ENCODE assay signal across 8 mouse cellular contexts in the genomic region with DNA sequence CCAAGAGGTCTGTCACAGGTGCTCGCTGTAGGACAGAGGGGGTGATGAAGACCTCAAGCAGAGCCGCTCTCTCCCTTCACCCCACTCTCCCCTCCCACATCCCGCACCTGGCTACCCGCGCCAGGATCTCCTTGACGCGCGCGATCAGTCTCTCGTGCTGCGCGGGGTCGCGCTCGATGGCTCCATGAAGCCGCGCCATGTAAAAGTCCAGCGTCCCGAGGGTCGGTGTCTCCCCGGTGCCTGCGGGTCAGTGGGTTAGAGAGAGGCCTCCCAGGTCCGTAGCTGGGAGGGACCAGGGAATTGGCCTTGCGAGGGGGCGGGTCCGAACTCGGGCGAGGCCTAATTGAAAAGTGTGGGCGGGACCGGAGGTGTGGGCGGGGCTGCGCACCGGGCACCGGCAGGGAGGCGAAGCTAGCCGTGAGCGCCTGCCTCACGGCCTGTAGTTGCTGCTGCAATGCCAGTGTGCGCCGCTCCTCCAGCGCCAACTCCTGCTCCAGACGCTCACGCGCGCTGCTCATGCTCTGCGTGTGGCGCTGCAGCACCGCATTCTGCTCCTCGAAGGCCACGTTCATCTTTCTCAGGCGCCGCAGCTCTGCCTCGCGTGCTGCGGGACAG. TPM values are rescaled to one million over a fixed set of nuclear protein-coding genes. Genes with fewer than 3 reads are reported as not detected.
DNase-seq lines count a peak whose midpoint lies in the region; ATAC-seq lines count a peak whose summit lies in the region.

No protein-coding gene starts in this region.

- H3K36me3 ChIP-seq in forebrain, embryonic 15.5 days = no peaks in the 10 kb centered on the region
- peaks cover 7% of the 10 kb centered on the region; the same call in 1 of the 2 replicates for H3K36me3 ChIP-seq in kidney, embryonic 16.5 days (ENCODE audit: insufficient read depth, low read length)

- no peaks in the 10 kb centered on the region for H3K9me3 ChIP-seq in forebrain, embryonic 15.5 days
- no peaks in the 10 kb centered on the region for H3K9me3 ChIP-seq in kidney, embryonic 16.5 days (ENCODE audit: low read length)

- peaks cover 29% of the 10 kb centered on the region for H3K4me1 ChIP-seq in forebrain, embryonic 15.5 days
- peaks cover 39% of the 10 kb centered on the region for H3K4me1 ChIP-seq in kidney, embryonic 16.5 days (ENCODE audit: insufficient read depth, low read length)

- H3K27ac ChIP-seq in forebrain, embryonic 15.5 days (replicated peaks) = no peak overlapping the region
- H3K27ac ChIP-seq in kidney, embryonic 16.5 days (ENCODE audit: low read length) = peak overlapping the region; percentile 61

- peak overlapping the region; percentile 49 for H3K4me2 ChIP-seq in forebrain, embryonic 15.5 days (replicated peaks)
- H3K4me2 ChIP-seq in kidney, embryonic 16.5 days (replicated peaks; ENCODE audit: low read depth, low read length) = peak overlapping the region; percentile 73

- peak overlapping the region; percentile 33 for H3K4me3 ChIP-seq in forebrain, embryonic 15.5 days
- H3K4me3 ChIP-seq in kidney, embryonic 16.5 days (ENCODE audit: low read length) = peak overlapping the region; percentile 42

- peak; percentile 38 for DNase-seq in gastrocnemius, postnatal 10 days
- DNase-seq in gastrocnemius, adult 8-10 months (ENCODE audit: low spot score in 2 of 2) = no peak
- peak; percentile 90 to 93 for DNase-seq in adrenal gland, postnatal 36 days
- DNase-seq in lung, postnatal 10 days = peak; percentile 80
- peak; percentile 81 for DNase-seq in retina, postnatal 1 day
- DNase-seq in urinary bladder, postnatal 4 days (ENCODE audit: low spot score in 2 of 2) = peak; percentile 61 to 70

- WGBS in forebrain, embryonic 15.5 days = 5% methylated on average over 55 of the region's 55 CpGs
- 8% methylated on average over 54 of the region's 55 CpGs for WGBS in kidney, embryonic 16.5 days

- H3K27me3 ChIP-seq in forebrain, embryonic 15.5 days = peaks cover 44% of the 10 kb centered on the region
- H3K27me3 ChIP-seq in kidney, embryonic 16.5 days (ENCODE audit: insufficient read depth, low read length) = peaks cover 30% of the 10 kb centered on the region

- peak overlapping the region; percentile 29; the same call in 1 of the 2 replicates for H3K9ac ChIP-seq in forebrain, embryonic 15.5 days (replicated peaks)
- H3K9ac ChIP-seq in kidney, embryonic 16.5 days (replicated peaks; ENCODE audit: low read length) = peak overlapping the region; percentile 61

- no peak for ATAC-seq in forebrain, embryonic 15.5 days (replicated peaks)
- ATAC-seq in kidney, embryonic 16.5 days (ENCODE audit: low FRiP score, low TSS enrichment) = peak; percentile 8; the same call in 1 of the 2 replicates

RNA-seq across cellular contexts. Expression of a gene that starts 3.5 kb away (rescaled TPM):
- total RNA-seq in gastrocnemius, postnatal 10 days (2021) = 1 to 10 TPM in 1 of 2 experiments, under 1 TPM in 1; 0.96 to 1.3 TPM
- total RNA-seq in gastrocnemius, adult 8-10 months (2022) = 1 to 10 TPM in 1 of 4 experiments, under 1 TPM in 3; 0.46 to 1.2 (median 0.73) TPM
- 1 to 10 TPM; 3.5 to 7.7 TPM for total RNA-seq in adrenal gland, postnatal 36 days (2021)
- not detected in 2 replicates for polyA plus RNA-seq in forebrain, embryonic 15.5 days (2015; fragmentation: Nextera tagmentation; extraction: Ambion mirVana)
- 0.09 TPM in 2 replicates for polyA plus RNA-seq in kidney, embryonic 16.5 days (2015; fragmentation: Nextera tagmentation; extraction: Ambion mirVana)

RNA-seq across cellular contexts. Expression of a gene that starts 3.7 kb away (rescaled TPM):
- total RNA-seq in gastrocnemius, postnatal 10 days (2021) = 10 to 100 TPM; 26.8 to 41.9 TPM
- total RNA-seq in gastrocnemius, adult 8-10 months (2022) = 10 to 100 TPM; 16.9 to 22.8 (median 21.1) TPM
- total RNA-seq in adrenal gland, postnatal 36 days (2021) = 10 to 100 TPM; 88.9 to 92.3 TPM
- 41.4 and 43.3 TPM in 2 replicates for polyA plus RNA-seq in forebrain, embryonic 15.5 days (2015; fragmentation: Nextera tagmentation; extraction: Ambion mirVana)
- polyA plus RNA-seq in kidney, embryonic 16.5 days (2015; fragmentation: Nextera tagmentation; extraction: Ambion mirVana) = 90.6 and 94.5 TPM in 2 replicates

RNA-seq across cellular contexts. Expression of a gene that starts 10.7 kb away (rescaled TPM):
- total RNA-seq in gastrocnemius, postnatal 10 days (2021) = 1 to 10 TPM; 4.5 to 7.5 TPM
- 1 to 10 TPM; 1.7 to 3.1 (median 2.1) TPM for total RNA-seq in gastrocnemius, adult 8-10 months (2022)
- 10 to 100 TPM; 16.7 to 22.7 TPM for total RNA-seq in adrenal gland, postnatal 36 days (2021)
- polyA plus RNA-seq in forebrain, embryonic 15.5 days (2015; fragmentation: Nextera tagmentation; extraction: Ambion mirVana) = 11.2 and 11.9 TPM in 2 replicates
- polyA plus RNA-seq in kidney, embryonic 16.5 days (2015; fragmentation: Nextera tagmentation; extraction: Ambion mirVana) = 9.8 and 12.5 TPM in 2 replicates

RNA-seq across cellular contexts. Expression of a gene that starts 18.0 kb away (rescaled TPM):
- total RNA-seq in gastrocnemius, postnatal 10 days (2021) = 1 to 10 TPM; 2.3 to 3.8 TPM
- total RNA-seq in gastrocnemius, adult 8-10 months (2022) = under 1 TPM; 0.12 to 0.36 (median 0.19) TPM
- 10 to 100 TPM; 53.2 to 53.9 TPM for total RNA-seq in adrenal gland, postnatal 36 days (2021)
- polyA plus RNA-seq in forebrain, embryonic 15.5 days (2015; fragmentation: Nextera tagmentation; extraction: Ambion mirVana) = 3.1 and 4.3 TPM in 2 replicates
- polyA plus RNA-seq in kidney, embryonic 16.5 days (2015; fragmentation: Nextera tagmentation; extraction: Ambion mirVana) = 19.7 and 20.2 TPM in 2 replicates

RNA-seq across cellular contexts. Expression of a gene that starts 19.1 kb away (rescaled TPM):
- total RNA-seq in gastrocnemius, postnatal 10 days (2021) = 1 to 10 TPM in 1 of 2 experiments, under 1 TPM in 1; 0.85 to 1.4 TPM
- under 1 TPM; 0.22 to 0.68 (median 0.60) TPM for total RNA-seq in gastrocnemius, adult 8-10 months (2022)
- total RNA-seq in adrenal gland, postnatal 36 days (2021) = 1 to 10 TPM; 1.0 to 3.1 TPM
- 0.73 and 1.3 TPM in 2 replicates for polyA plus RNA-seq in forebrain, embryonic 15.5 days (2015; fragmentation: Nextera tagmentation; extraction: Ambion mirVana)
- polyA plus RNA-seq in kidney, embryonic 16.5 days (2015; fragmentation: Nextera tagmentation; extraction: Ambion mirVana) = 0.98 and 1.2 TPM in 2 replicates

Comparison
In these comparisons a context has a peak if more than half of its experiments do, and no peak if none do; other contexts are left out.
1. DNase-seq: peak in gastrocnemius, postnatal 10 days (single experiment), adrenal gland, postnatal 36 days (2 of 2), lung, postnatal 10 days (single experiment), retina, postnatal 1 day (single experiment) and urinary bladder, postnatal 4 days (2 of 2); none in gastrocnemius, adult 8-10 months (0 of 2).